Mouse (Mus musculus) hindbrain, embryonic 12.5 days (tissue): ENCODE measurements at regions not wholly inside any gene's neighbourhood (a gene's known extent, or its start where the extent isn't known, plus 50 kb on each side); places are given as distances from the start of the nearest gene placed in this dataset.

Source experiments
- ATAC-seq: fragments of 200-750 bp; cut with Nextera tagmentation; 2 replicates; pipeline ENCODE4 v1.8.0; 2017; ENCODE audit warnings: moderate TSS enrichment; ENCODE audit not compliant: low FRiP score
- H3K27ac ChIP-seq: fragments of 300-500 bp; sonication (generic); 2 replicates; pipeline ENCODE4 v1.5.1; 2016; ENCODE audit warnings: mild to moderate bottlenecking
- H3K27me3 ChIP-seq: fragments of 300-500 bp; sonication (generic); 2 replicates; pipeline ENCODE4 v1.6.1; 2016; ENCODE audit warnings: mild to moderate bottlenecking
- H3K36me3 ChIP-seq: fragments of 300-500 bp; sonication (generic); 2 replicates; pipeline ENCODE4 v1.6.1; 2016; ENCODE audit warnings: mild to moderate bottlenecking
- H3K4me1 ChIP-seq: fragments of 300-500 bp; sonication (generic); 2 replicates; pipeline ENCODE4 v1.6.1; 2016
- H3K4me2 ChIP-seq: fragments of 300-500 bp; sonication (generic); replicated peaks from 2 replicates; pipeline ENCODE4 v1.6.1; 2016; ENCODE audit warnings: mild to moderate bottlenecking
- H3K4me3 ChIP-seq: fragments of 300-500 bp; sonication (generic); 2 replicates; pipeline ENCODE4 v1.5.1; 2016; ENCODE audit warnings: mild to moderate bottlenecking
- H3K9ac ChIP-seq: fragments of 300-500 bp; sonication (generic); 2 replicates; pipeline ENCODE4 v1.6.1; 2016; ENCODE audit warnings: mild to moderate bottlenecking, moderate library complexity
- H3K9me3 ChIP-seq: fragments of 300-500 bp; sonication (generic); replicated peaks from 2 replicates; pipeline ENCODE4 v1.6.1; 2016; ENCODE audit warnings: mild to moderate bottlenecking
- WGBS: fragments of 180-500 bp; shearing (Covaris S2); methylation state at CpG from one replicate; pipeline ENCODE4 v1.1.7; 2016; 5-methylcytosine and 5-hydroxymethylcytosine counted together

- no peak overlapping the region for H3K4me2 ChIP-seq
- WGBS = 63% methylated on average over 6 of the region's 6 CpGs
- no peak for ATAC-seq
- no peak overlapping the region for H3K4me3 ChIP-seq
- no peaks in the 10 kb centered on the region for H3K9me3 ChIP-seq
- H3K4me1 ChIP-seq = no peaks in the 10 kb centered on the region
- no peak overlapping the region for H3K27ac ChIP-seq
- no peak overlapping the region for H3K9ac ChIP-seq
- H3K27me3 ChIP-seq = no peaks in the 10 kb centered on the region
- no peaks in the 10 kb centered on the region for H3K36me3 ChIP-seq
These were observed 989.0 kb upstream of the H2afb3 start for GRCm38 (mm10) chrX:121301915-121302314.

GRCm38 (mm10) chrX:121291239-121291638 is 978.3 kb upstream of the H2afb3 start:
- no peak for ATAC-seq
- H3K4me2 ChIP-seq = no peak overlapping the region
- no peaks in the 10 kb centered on the region for H3K27me3 ChIP-seq
- H3K27ac ChIP-seq = no peak overlapping the region
- no peaks in the 10 kb centered on the region for H3K36me3 ChIP-seq
- no peak overlapping the region for H3K9ac ChIP-seq
- no peak overlapping the region for H3K4me3 ChIP-seq
- no peaks in the 10 kb centered on the region for H3K4me1 ChIP-seq
- no peaks in the 10 kb centered on the region for H3K9me3 ChIP-seq

- H3K4me2 ChIP-seq = no peak overlapping the region
- H3K36me3 ChIP-seq = no peaks in the 10 kb centered on the region
- ATAC-seq = no peak
- H3K27ac ChIP-seq = no peak overlapping the region
- H3K4me1 ChIP-seq = no peaks in the 10 kb centered on the region
- no peak overlapping the region for H3K9ac ChIP-seq
- no peaks in the 10 kb centered on the region for H3K27me3 ChIP-seq
- H3K9me3 ChIP-seq = no peaks in the 10 kb centered on the region
- H3K4me3 ChIP-seq = no peak overlapping the region
These were observed 957.2 kb upstream of the H2afb3 start for GRCm38 (mm10) chrX:121270071-121270470.

GRCm38 (mm10) chrX:121269620-121270019 is 956.7 kb upstream of the H2afb3 start:
- no peak overlapping the region for H3K9ac ChIP-seq
- no peak overlapping the region for H3K4me2 ChIP-seq
- 71% methylated on average over 2 of the region's 2 CpGs for WGBS
- ATAC-seq = no peak
- H3K27ac ChIP-seq = no peak overlapping the region
- no peaks in the 10 kb centered on the region for H3K4me1 ChIP-seq
- H3K9me3 ChIP-seq = no peaks in the 10 kb centered on the region
- no peak overlapping the region for H3K4me3 ChIP-seq
- H3K27me3 ChIP-seq = no peaks in the 10 kb centered on the region
- H3K36me3 ChIP-seq = no peaks in the 10 kb centered on the region

GRCm38 (mm10) chrX:121232142-121233000 is 919.5 kb upstream of the H2afb3 start:
- H3K36me3 ChIP-seq = no peaks in the 10 kb centered on the region
- ATAC-seq = peak; percentile 72
- H3K9me3 ChIP-seq = no peaks in the 10 kb centered on the region
- H3K4me3 ChIP-seq = no peak overlapping the region
- no peaks in the 10 kb centered on the region for H3K27me3 ChIP-seq
- no peak overlapping the region for H3K27ac ChIP-seq
- no peak overlapping the region for H3K9ac ChIP-seq
- WGBS = 35% methylated on average over 3 of the region's 3 CpGs
- 0 out of 2 replicates have a peak, but pooled peaks cover 7% of the 10 kb centered on the region for H3K4me1 ChIP-seq
- H3K4me2 ChIP-seq = no peak overlapping the region
